Mouse (Mus musculus): ENCODE results near the gene Ubc.

DNA sequence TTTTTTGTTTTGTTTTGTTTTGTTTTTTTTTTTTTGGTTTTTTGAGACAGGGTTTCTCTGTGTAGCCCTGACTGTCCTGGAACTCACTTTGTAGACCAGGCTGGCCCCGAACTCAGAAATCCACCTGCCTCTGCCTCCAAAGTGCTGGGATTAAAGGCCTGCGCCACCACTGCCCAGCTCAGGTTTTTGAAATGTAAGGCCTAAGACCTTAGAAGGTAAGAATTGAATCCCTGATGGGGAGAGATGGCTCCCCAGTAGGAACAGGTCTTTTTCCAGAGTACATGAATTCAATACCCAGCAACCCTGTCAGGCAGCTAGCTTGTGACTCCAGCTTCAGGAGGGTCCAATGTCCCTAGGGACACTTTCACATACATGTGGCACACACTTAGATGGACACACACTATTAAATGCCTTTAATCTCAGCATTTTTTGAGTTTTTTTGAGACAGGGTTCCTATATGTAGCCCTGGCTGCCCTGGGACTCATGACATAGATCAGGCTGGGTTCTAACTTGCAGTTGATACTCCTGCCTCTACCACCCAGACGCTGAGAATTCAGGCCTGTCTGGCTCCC lies 990 bp upstream of the Ubc start:
- no peak for TF ChIP-seq GATA1 (IDR thresholded peaks at IDR 0.05; ENCODE audit: borderline replicate concordance, low read length)
- TF ChIP-seq FLI1 (IDR thresholded peaks at IDR 0.05; ENCODE audit: low read length): no peak

Measured in megakaryocyte, embryonic 14.5 days (primary cell).